Mouse (Mus musculus): Measurements from ENCODE around the gene Rad1. TPM values are rescaled to one million over a fixed set of nuclear protein-coding genes. Genes with fewer than 3 reads are reported as not detected.

Rad1 gene
- total RNA-seq (2021) (1 to 10 TPM; 9.0 to 9.3 TPM), polyA plus RNA-seq (2012; rRNA removed) (4.8 and 9.6 TPM in 2 replicates)
- long read RNA-seq, transcript Rad1-201 (6 exons, 1,514 nt): major isoform, 5 of 16 reads
- long read RNA-seq, partial matches to known transcripts: 1 of 16 reads
- long read RNA-seq, other reads (novel, unspliced or antisense): 10 of 16 reads

DNA sequence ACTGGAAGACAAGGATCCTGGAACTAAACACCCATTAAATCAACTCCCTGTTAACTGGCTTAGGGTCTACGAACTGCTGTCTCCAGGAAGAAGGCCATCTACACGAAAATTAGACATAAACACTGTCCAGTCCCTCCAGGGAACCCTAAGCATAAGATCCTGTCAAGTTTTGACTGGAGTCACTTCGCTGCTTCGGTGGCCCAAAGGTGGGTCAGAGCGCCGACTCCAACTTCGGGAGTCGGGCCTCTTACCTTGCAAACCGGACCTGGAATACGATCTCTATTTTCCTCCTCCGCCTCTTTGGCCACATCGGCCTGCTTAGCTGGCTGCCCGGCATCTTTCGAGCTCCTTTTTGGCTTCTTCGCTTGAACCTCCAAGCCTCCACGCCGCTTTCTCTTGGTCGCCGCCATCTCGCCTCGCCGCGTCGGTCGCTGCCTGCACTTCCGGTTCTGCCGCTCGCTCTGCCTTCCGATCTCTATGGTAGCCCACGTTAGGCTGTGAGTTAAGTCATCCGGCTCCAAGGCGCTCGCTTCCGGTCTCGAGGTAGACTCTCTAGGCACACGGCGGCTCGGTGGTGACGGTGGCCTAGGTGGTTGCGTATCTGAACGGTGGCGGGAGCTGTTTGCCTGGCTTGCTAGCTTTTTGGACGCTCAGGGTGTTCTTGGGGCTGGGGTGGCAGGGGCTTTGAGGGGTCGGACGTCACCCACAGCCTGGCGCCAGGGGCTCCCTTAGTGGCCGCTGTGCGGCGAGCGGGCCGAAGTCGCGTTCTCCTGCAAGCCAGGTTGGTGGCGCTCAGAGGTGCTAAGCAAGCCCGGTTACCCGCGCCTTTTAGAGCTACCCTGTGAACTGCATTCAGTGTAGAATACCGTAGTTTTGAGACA lies at the start of gene Rad1, which contains the start of gene Brix1:
Gene Rad1 (plus strand): TSS at position 535 of the 881 bp plus-strand sequence.
Gene Brix1 (minus strand): TSS at position 464 of the 881 bp plus-strand sequence.
- Histone ChIP-seq H3K4me1 (ENCODE audit: control insufficient read depth, insufficient read depth, low read length) (peaks cover 1% of the 10 kb centered on the region; the same call in 1 of the 2 replicates), H3K79me2 (replicated peaks; ENCODE audit: control insufficient read depth, insufficient read depth, low read length) (no peaks in the 10 kb centered on the region), H3K4me3 (peak within 1 kb of the TSS; percentile 97), H3K36me3 (ENCODE audit: control insufficient read depth, insufficient read depth, low read length) (peaks cover 9% of the 10 kb centered on the region), H3K9ac (ENCODE audit: low read depth, low read length) (peak within 1 kb of the TSS; percentile 86), H3K27me3 (ENCODE audit: control insufficient read depth, insufficient read depth, low read length) (no peaks in the 10 kb centered on the region), H3K27ac (peak within 1 kb of the TSS; percentile 84)
- peak; percentile 95 for DNase-seq
- under 1% methylated on average over 58 of the region's 58 CpGs for WGBS
- intact Hi-C loops (cut with DNase I): loop anchor here (1.0 to 10.0 kb wide), 3 partner anchors 15 to 909 kb away; partner anchors contain the start of genes Amacr, Dnajc21 and Tars
- TF ChIP-seq EP300 (IDR thresholded peaks at IDR 0.05; ENCODE audit: insufficient read depth, low read depth, low read length) (peak; percentile 82), CTCF (IDR thresholded peaks at IDR 0.05) (peak; percentile 10; the same call in 1 of the 2 replicates), POLR2A (IDR thresholded peaks at IDR 0.05; ENCODE audit: insufficient read depth, low read depth, low read length) (peak; percentile 86)

- Histone ChIP-seq H3K27me3 (ENCODE audit: control insufficient read depth, insufficient read depth, low read length) (no peaks in the 10 kb centered on the region), H3K9ac (ENCODE audit: low read depth, low read length) (no peak overlapping the region), H3K27ac (no peak overlapping the region), H3K79me2 (replicated peaks; ENCODE audit: control insufficient read depth, insufficient read depth, low read length) (no peaks in the 10 kb centered on the region), H3K4me1 (ENCODE audit: control insufficient read depth, insufficient read depth, low read length) (no peaks in the 10 kb centered on the region), H3K4me3 (no peak overlapping the region), H3K36me3 (ENCODE audit: control insufficient read depth, insufficient read depth, low read length) (no peaks in the 10 kb centered on the region)
- 63% methylated on average over 1 of the region's 1 CpGs for WGBS
- no peak for DNase-seq
- TF ChIP-seq CTCF (IDR thresholded peaks at IDR 0.05): no peak
- TF ChIP-seq EP300 (IDR thresholded peaks at IDR 0.05; ENCODE audit: insufficient read depth, low read depth, low read length): no peak
- no peak for TF ChIP-seq POLR2A (IDR thresholded peaks at IDR 0.05; ENCODE audit: insufficient read depth, low read depth, low read length)
- intact Hi-C loops (cut with DNase I): no loop called here
Observed at GRCm38 (mm10) chr15:10436893-10437292, 48.9 kb upstream of the Rad1 start.

GRCm38 (mm10) chr15:10439963-10440362 lies 45.9 kb upstream of the Rad1 start:
- intact Hi-C loops (cut with DNase I): loop anchor here (5.0 kb wide), 1 partner anchor 983 kb away; no protein-coding TSS in a partner anchor
- no peaks in the 10 kb centered on the region for H3K79me2 ChIP-seq (replicated peaks; ENCODE audit: control insufficient read depth, insufficient read depth, low read length)
- no peaks in the 10 kb centered on the region for H3K27me3 ChIP-seq (ENCODE audit: control insufficient read depth, insufficient read depth, low read length)
- H3K36me3 ChIP-seq (ENCODE audit: control insufficient read depth, insufficient read depth, low read length): no peaks in the 10 kb centered on the region
- H3K27ac ChIP-seq: no peak overlapping the region
- no peak overlapping the region for H3K4me3 ChIP-seq
- no peak for TF ChIP-seq EP300 (IDR thresholded peaks at IDR 0.05; ENCODE audit: insufficient read depth, low read depth, low read length)
- peak; percentile 48 for TF ChIP-seq CTCF (IDR thresholded peaks at IDR 0.05)
- H3K4me1 ChIP-seq (ENCODE audit: control insufficient read depth, insufficient read depth, low read length): no peaks in the 10 kb centered on the region
- WGBS: 66% methylated on average over 6 of the region's 6 CpGs
- DNase-seq: no peak
- H3K9ac ChIP-seq (ENCODE audit: low read depth, low read length): no peak overlapping the region

- DNase-seq: no peak
- Histone ChIP-seq H3K27ac (no peak overlapping the region), H3K4me3 (no peak overlapping the region), H3K9ac (ENCODE audit: low read depth, low read length) (no peak overlapping the region), H3K36me3 (ENCODE audit: control insufficient read depth, insufficient read depth, low read length) (no peaks in the 10 kb centered on the region), H3K27me3 (ENCODE audit: control insufficient read depth, insufficient read depth, low read length) (no peaks in the 10 kb centered on the region), H3K4me1 (ENCODE audit: control insufficient read depth, insufficient read depth, low read length) (no peaks in the 10 kb centered on the region), H3K79me2 (replicated peaks; ENCODE audit: control insufficient read depth, insufficient read depth, low read length) (no peaks in the 10 kb centered on the region)
- WGBS: 89% methylated on average over 9 of the region's 9 CpGs
- no peak for TF ChIP-seq POLR2A (IDR thresholded peaks at IDR 0.05; ENCODE audit: insufficient read depth, low read depth, low read length)
- no peak for TF ChIP-seq CTCF (IDR thresholded peaks at IDR 0.05)
- TF ChIP-seq EP300 (IDR thresholded peaks at IDR 0.05; ENCODE audit: insufficient read depth, low read depth, low read length): no peak
- intact Hi-C loops (cut with DNase I): loop anchor here (5.0 kb wide), 1 partner anchor 984 kb away; no protein-coding TSS in a partner anchor
Observed at GRCm38 (mm10) chr15:10441493-10441892, 44.3 kb upstream of the Rad1 start.

DNA sequence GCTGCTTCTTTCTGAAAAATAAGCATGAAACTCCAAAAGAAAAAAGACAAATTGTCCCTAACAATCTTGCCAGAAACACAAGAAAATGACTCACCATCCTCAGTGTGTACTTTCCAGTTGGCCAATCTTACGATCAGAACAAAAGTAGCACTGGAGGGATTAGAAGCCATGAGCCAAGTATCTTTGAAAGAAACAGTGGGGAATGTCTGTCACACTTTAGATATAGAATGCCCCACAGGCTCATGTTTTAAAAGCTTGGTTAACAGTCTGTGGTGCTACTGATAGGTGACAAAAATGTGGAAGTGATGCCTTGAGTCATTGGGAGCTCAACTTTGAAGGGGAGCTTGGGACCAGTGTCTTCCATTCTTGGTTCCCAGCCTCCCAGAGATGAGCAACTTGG lies 43.5 kb upstream of the Rad1 start:
- no peaks in the 10 kb centered on the region for H3K36me3 ChIP-seq (ENCODE audit: control insufficient read depth, insufficient read depth, low read length)
- no peak for TF ChIP-seq POLR2A (IDR thresholded peaks at IDR 0.05; ENCODE audit: insufficient read depth, low read depth, low read length)
- no peak for TF ChIP-seq EP300 (IDR thresholded peaks at IDR 0.05; ENCODE audit: insufficient read depth, low read depth, low read length)
- TF ChIP-seq CTCF (IDR thresholded peaks at IDR 0.05): no peak
- no peaks in the 10 kb centered on the region for H3K27me3 ChIP-seq (ENCODE audit: control insufficient read depth, insufficient read depth, low read length)
- 68% methylated on average over 1 of the region's 1 CpGs for WGBS
- H3K79me2 ChIP-seq (replicated peaks; ENCODE audit: control insufficient read depth, insufficient read depth, low read length): no peaks in the 10 kb centered on the region
- no peaks in the 10 kb centered on the region for H3K4me1 ChIP-seq (ENCODE audit: control insufficient read depth, insufficient read depth, low read length)
- H3K4me3 ChIP-seq: no peak overlapping the region
- no peak overlapping the region for H3K27ac ChIP-seq
- DNase-seq: no peak
- no peak overlapping the region for H3K9ac ChIP-seq (ENCODE audit: low read depth, low read length)
- intact Hi-C loops (cut with DNase I): loop anchor here (5.0 kb wide), 1 partner anchor 985 kb away; no protein-coding TSS in a partner anchor

Data from heart, adult 2 months (tissue).